Mouse (Mus musculus) heart, embryonic 11.5 days (tissue): ENCODE data around the gene Mansc4. TPM values are rescaled to one million over a fixed set of nuclear protein-coding genes. Genes with fewer than 3 reads are reported as not detected.

ENCODE experiments used
- ATAC-seq: fragments of 200-750 bp; cut with Nextera tagmentation; replicated peaks from 2 replicates; pipeline ENCODE4 v1.8.0; 2017; ENCODE audit warnings: moderate library complexity; ENCODE audit not compliant: insufficient number of reproducible peaks, low FRiP score, low TSS enrichment
- H3K27ac ChIP-seq: fragments of 300-500 bp; sonication (generic); 2 replicates; pipeline ENCODE4 v1.5.1; 2014; ENCODE audit warnings: mild to moderate bottlenecking, low read depth, low read length
- H3K27me3 ChIP-seq: fragments of 300-500 bp; sonication (generic); 2 replicates; pipeline ENCODE4 v1.6.1; 2014; ENCODE audit warnings: mild to moderate bottlenecking, low read length, mixed read lengths; ENCODE audit not compliant: control insufficient read depth, insufficient read depth
- H3K36me3 ChIP-seq: fragments of 300-500 bp; sonication (generic); 2 replicates; pipeline ENCODE4 v1.6.1; 2014; ENCODE audit warnings: mild to moderate bottlenecking, low read length, moderate library complexity, mixed read lengths; ENCODE audit not compliant: control insufficient read depth, insufficient read depth
- H3K4me1 ChIP-seq: fragments of 300-500 bp; sonication (generic); 2 replicates; pipeline ENCODE4 v1.6.1; 2014; ENCODE audit warnings: low read length; ENCODE audit not compliant: control insufficient read depth, insufficient read depth
- H3K4me2 ChIP-seq: fragments of 300-500 bp; sonication (generic); 2 replicates; pipeline ENCODE4 v1.6.1; 2014; ENCODE audit warnings: mild to moderate bottlenecking, moderate library complexity
- H3K4me3 ChIP-seq: fragments of 300-500 bp; sonication (generic); 2 replicates; pipeline ENCODE4 v1.5.1; 2014; ENCODE audit warnings: low read depth, low read length
- H3K9ac ChIP-seq: fragments of 300-500 bp; sonication (generic); 2 replicates; pipeline ENCODE4 v1.6.1; 2014; ENCODE audit warnings: mild to moderate bottlenecking, low read depth, low read length, moderate library complexity
- H3K9me3 ChIP-seq: fragments of 300-500 bp; sonication (generic); replicated peaks from 2 replicates; pipeline ENCODE4 v1.6.1; 2016; ENCODE audit warnings: low read length; ENCODE audit not compliant: control insufficient read depth
- WGBS: fragments of 180-500 bp; shearing (Covaris S2); extraction: QIAGEN DNeasy Blood & Tissue Kit; methylation state at CpG from one replicate; pipeline ENCODE4 v1.1.7; 2014; ENCODE audit not compliant: insufficient replicate concordance; 5-methylcytosine and 5-hydroxymethylcytosine counted together
- polyA plus RNA-seq: library from polyadenylated mRNA; unstranded; fragments of >200 nt; fragmentation: Nextera tagmentation; extraction: Ambion mirVana; gene quantifications from 2 replicates; pipeline ENCODE4 v1.2.1, GENCODE M21; 2014

Mansc4 gene
- polyA plus RNA-seq, 1 experiment from 2014 or later, result 0.37 TPM

GRCm38 (mm10) chr6:147064944-147065261, 21.9 kb downstream of the Mansc4 start:
- no peak for ATAC-seq
- Histone ChIP-seq H3K9me3 (no peaks in the 10 kb centered on the region), H3K4me3 (no peak overlapping the region), H3K27me3 (no peaks in the 10 kb centered on the region), H3K36me3 (peaks cover 5% of the 10 kb centered on the region), H3K4me1 (no peaks in the 10 kb centered on the region), H3K4me2 (no peak overlapping the region), H3K27ac (no peak overlapping the region), H3K9ac (no peak overlapping the region)
- WGBS, result 84% methylated on average over 6 of the region's 6 CpGs

GRCm38 (mm10) chr6:147064226-147064943, 22.4 kb downstream of the Mansc4 start:
- Histone ChIP-seq H3K4me1 (no peaks in the 10 kb centered on the region), H3K4me2 (no peak overlapping the region), H3K27ac (no peak overlapping the region), H3K9me3 (no peaks in the 10 kb centered on the region), H3K9ac (no peak overlapping the region), H3K27me3 (no peaks in the 10 kb centered on the region), H3K36me3 (peaks cover 5% of the 10 kb centered on the region), H3K4me3 (no peak overlapping the region)
- 88% methylated on average over 10 of the region's 10 CpGs for WGBS
- no peak for ATAC-seq

GRCm38 (mm10) chr6:147062694-147063093, 24.1 kb downstream of the Mansc4 start:
- WGBS, result 82% methylated on average over 7 of the region's 7 CpGs
- H3K9ac ChIP-seq, result no peak overlapping the region
- H3K36me3 ChIP-seq, result peaks cover 8% of the 10 kb centered on the region
- no peaks in the 10 kb centered on the region for H3K27me3 ChIP-seq
- H3K27ac ChIP-seq, result no peak overlapping the region
- no peak for ATAC-seq
- no peak overlapping the region for H3K4me2 ChIP-seq
- H3K4me1 ChIP-seq, result no peaks in the 10 kb centered on the region
- no peaks in the 10 kb centered on the region for H3K9me3 ChIP-seq
- no peak overlapping the region for H3K4me3 ChIP-seq

GRCm38 (mm10) chr6:147062034-147062433, 24.8 kb downstream of the Mansc4 start:
- no peak overlapping the region for H3K4me2 ChIP-seq
- ATAC-seq, result no peak

GRCm38 (mm10) chr6:147061630-147062029, 25.2 kb downstream of the Mansc4 start:
- Histone ChIP-seq H3K4me2 (no peak overlapping the region), H3K9ac (no peak overlapping the region), H3K9me3 (no peaks in the 10 kb centered on the region), H3K36me3 (peaks cover 8% of the 10 kb centered on the region), H3K4me1 (no peaks in the 10 kb centered on the region), H3K27me3 (no peaks in the 10 kb centered on the region), H3K4me3 (no peak overlapping the region), H3K27ac (no peak overlapping the region)
- ATAC-seq, result no peak
- WGBS, result 94% methylated on average over 9 of the region's 9 CpGs

More at GRCm38 (mm10) chr6:147062034-147062433, 24.8 kb downstream of the Mansc4 start:
- Histone ChIP-seq H3K9me3 (no peaks in the 10 kb centered on the region), H3K27ac (no peak overlapping the region), H3K27me3 (no peaks in the 10 kb centered on the region), H3K4me3 (no peak overlapping the region), H3K4me1 (no peaks in the 10 kb centered on the region), H3K9ac (no peak overlapping the region), H3K36me3 (peaks cover 8% of the 10 kb centered on the region)
- 84% methylated on average over 7 of the region's 7 CpGs for WGBS

GRCm38 (mm10) chr6:147059326-147059725, 27.5 kb downstream of the Mansc4 start:
- H3K4me3 ChIP-seq, result no peak overlapping the region
- no peak overlapping the region for H3K9ac ChIP-seq
- no peak for ATAC-seq
- no peaks in the 10 kb centered on the region for H3K27me3 ChIP-seq
- H3K4me1 ChIP-seq, result no peaks in the 10 kb centered on the region
- H3K27ac ChIP-seq, result no peak overlapping the region
- H3K9me3 ChIP-seq, result no peaks in the 10 kb centered on the region
- WGBS, result 64% methylated on average over 7 of the region's 7 CpGs
- H3K36me3 ChIP-seq, result peaks cover 8% of the 10 kb centered on the region
- H3K4me2 ChIP-seq, result no peak overlapping the region

- Histone ChIP-seq H3K4me3 (no peak overlapping the region), H3K4me1 (no peaks in the 10 kb centered on the region), H3K9ac (no peak overlapping the region), H3K9me3 (no peaks in the 10 kb centered on the region), H3K4me2 (no peak overlapping the region), H3K27ac (no peak overlapping the region), H3K27me3 (no peaks in the 10 kb centered on the region), H3K36me3 (peaks cover 16% of the 10 kb centered on the region)
- 77% methylated on average over 10 of the region's 10 CpGs for WGBS
- no peak for ATAC-seq
Observed at GRCm38 (mm10) chr6:147055374-147055977, 31.4 kb downstream of the Mansc4 start.

GRCm38 (mm10) chr6:147053785-147054646, 32.8 kb downstream of the Mansc4 start:
- Histone ChIP-seq H3K27me3 (no peaks in the 10 kb centered on the region), H3K27ac (no peak overlapping the region), H3K4me3 (no peak overlapping the region), H3K9me3 (no peaks in the 10 kb centered on the region), H3K36me3 (peaks cover 22% of the 10 kb centered on the region), H3K4me1 (no peaks in the 10 kb centered on the region), H3K9ac (no peak overlapping the region), H3K4me2 (no peak overlapping the region)
- WGBS, result 90% methylated on average over 19 of the region's 19 CpGs
- no peak for ATAC-seq
